Mouse (Mus musculus) kidney, embryonic 14.5 days (tissue): Measurements from ENCODE around the gene Col17a1. TPM values are rescaled to one million over a fixed set of nuclear protein-coding genes. Genes with fewer than 3 reads are reported as not detected.

Source experiments
- ATAC-seq: fragments of 200-750 bp; cut with Nextera tagmentation; 2 replicates; pipeline ENCODE4 v1.8.0; 2017; ENCODE audit warnings: moderate number of reproducible peaks, mild to moderate bottlenecking, moderate TSS enrichment, moderate library complexity; ENCODE audit not compliant: low FRiP score, low TSS enrichment
- H3K27ac ChIP-seq: fragments of 300-500 bp; sonication (generic); 2 replicates; pipeline ENCODE4 v1.5.1; 2014; ENCODE audit warnings: low read depth, mild to moderate bottlenecking, low read length, moderate library complexity, mixed read lengths
- H3K27me3 ChIP-seq: fragments of 300-500 bp; sonication (generic); 2 replicates; pipeline ENCODE4 v1.6.1; 2014; ENCODE audit warnings: mild to moderate bottlenecking, low read length; ENCODE audit not compliant: control insufficient read depth, insufficient read depth
- H3K36me3 ChIP-seq: fragments of 300-500 bp; sonication (generic); 2 replicates; pipeline ENCODE4 v1.6.1; 2014; ENCODE audit warnings: low read length, mixed read lengths; ENCODE audit not compliant: control insufficient read depth, insufficient read depth
- H3K4me1 ChIP-seq: fragments of 300-500 bp; sonication (generic); 2 replicates; pipeline ENCODE4 v1.6.1; 2014; ENCODE audit warnings: low read length, mixed read lengths; ENCODE audit not compliant: control insufficient read depth, insufficient read depth
- H3K4me2 ChIP-seq: fragments of 300-500 bp; sonication (generic); replicated peaks from 2 replicates; pipeline ENCODE4 v1.6.1; 2014; ENCODE audit warnings: low read depth, mild to moderate bottlenecking, low read length
- H3K4me3 ChIP-seq: fragments of 300-500 bp; sonication (generic); 2 replicates; pipeline ENCODE4 v1.5.1; 2014; ENCODE audit warnings: mild to moderate bottlenecking, low read length
- H3K9ac ChIP-seq: fragments of 300-500 bp; sonication (generic); 2 replicates; pipeline ENCODE4 v1.6.1; 2014; ENCODE audit warnings: low read depth, mild to moderate bottlenecking, low read length, moderate library complexity
- H3K9me3 ChIP-seq: fragments of 300-500 bp; sonication (generic); 2 replicates; pipeline ENCODE4 v1.6.1; 2016; ENCODE audit warnings: low read length; ENCODE audit not compliant: control insufficient read depth
- WGBS: fragments of 180-500 bp; shearing (Covaris S2); extraction: QIAGEN DNeasy Blood & Tissue Kit; methylation state at CpG from one replicate; pipeline ENCODE4 v1.1.7; 2014; 5-methylcytosine and 5-hydroxymethylcytosine counted together
- polyA plus RNA-seq: library from polyadenylated mRNA; unstranded; fragments of >200 nt; fragmentation: Nextera tagmentation; extraction: Ambion mirVana; gene quantifications from 2 replicates; pipeline ENCODE4 v1.2.1, GENCODE M21; 2014

The Col17a1 gene
- polyA plus RNA-seq, 1 experiment from 2014 or later = 0.50 TPM

GRCm38 (mm10) chr19:47653173-47653572 lies 38.7 kb downstream of the Col17a1 start:
- H3K4me3 ChIP-seq = no peak overlapping the region
- H3K4me1 ChIP-seq = 0 out of 2 replicates have a peak, but pooled peaks cover 4% of the 10 kb centered on the region
- H3K9ac ChIP-seq = no peak overlapping the region
- no peaks in the 10 kb centered on the region; the same call in 1 of the 2 replicates for H3K36me3 ChIP-seq
- WGBS = 82% methylated on average over 8 of the region's 8 CpGs
- H3K27ac ChIP-seq = no peak overlapping the region
- no peaks in the 10 kb centered on the region for H3K9me3 ChIP-seq
- H3K4me2 ChIP-seq = no peak overlapping the region
- no peak for ATAC-seq
- no peaks in the 10 kb centered on the region for H3K27me3 ChIP-seq

GRCm38 (mm10) chr19:47652255-47652654 lies 39.6 kb downstream of the Col17a1 start:
- WGBS = 71% methylated on average over 8 of the region's 8 CpGs
- H3K36me3 ChIP-seq = peaks cover 7% of the 10 kb centered on the region; the same call in 1 of the 2 replicates

DNA sequence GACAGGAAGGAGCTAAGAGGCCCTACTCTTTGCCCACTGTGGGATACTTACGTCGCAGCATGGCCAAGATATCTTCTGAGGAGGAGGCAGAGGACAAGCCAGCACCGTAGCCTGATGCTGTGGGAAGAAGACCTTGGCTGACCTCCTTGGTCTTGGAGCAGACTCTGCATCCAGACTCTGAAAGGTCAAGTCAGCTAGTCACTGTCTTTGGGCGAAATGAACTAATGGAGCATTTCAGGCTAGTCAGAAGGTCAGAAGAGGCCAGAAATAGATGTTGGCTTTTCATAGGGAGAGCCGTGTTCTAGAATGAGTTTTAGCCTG lies 40.8 kb downstream of the Col17a1 start:
- no peaks in the 10 kb centered on the region for H3K27me3 ChIP-seq
- no peaks in the 10 kb centered on the region for H3K9me3 ChIP-seq
- ATAC-seq = no peak
- H3K9ac ChIP-seq = no peak overlapping the region
- no peak overlapping the region for H3K4me3 ChIP-seq
- peaks cover 17% of the 10 kb centered on the region; the same call in 1 of the 2 replicates for H3K36me3 ChIP-seq
- no peak overlapping the region for H3K27ac ChIP-seq
- H3K4me1 ChIP-seq = 0 out of 2 replicates have a peak, but pooled peaks cover 4% of the 10 kb centered on the region
- 73% methylated on average over 5 of the region's 5 CpGs for WGBS
- H3K4me2 ChIP-seq = no peak overlapping the region

More at GRCm38 (mm10) chr19:47652255-47652654, 39.6 kb downstream of the Col17a1 start:
- no peaks in the 10 kb centered on the region for H3K27me3 ChIP-seq
- H3K4me2 ChIP-seq = no peak overlapping the region
- no peak for ATAC-seq
- no peaks in the 10 kb centered on the region for H3K9me3 ChIP-seq
- 0 out of 2 replicates have a peak, but pooled peaks cover 4% of the 10 kb centered on the region for H3K4me1 ChIP-seq
- H3K9ac ChIP-seq = no peak overlapping the region
- H3K4me3 ChIP-seq = no peak overlapping the region
- no peak overlapping the region for H3K27ac ChIP-seq

GRCm38 (mm10) chr19:47650366-47651159 lies 41.3 kb downstream of the Col17a1 start:
- no peak overlapping the region for H3K27ac ChIP-seq
- no peaks in the 10 kb centered on the region for H3K4me1 ChIP-seq
- WGBS = 82% methylated on average over 16 of the region's 16 CpGs
- no peak overlapping the region for H3K4me2 ChIP-seq
- H3K9ac ChIP-seq = no peak overlapping the region
- H3K27me3 ChIP-seq = no peaks in the 10 kb centered on the region
- H3K9me3 ChIP-seq = no peaks in the 10 kb centered on the region
- peaks cover 17% of the 10 kb centered on the region; the same call in 1 of the 2 replicates for H3K36me3 ChIP-seq
- no peak overlapping the region for H3K4me3 ChIP-seq
- no peak for ATAC-seq

DNA sequence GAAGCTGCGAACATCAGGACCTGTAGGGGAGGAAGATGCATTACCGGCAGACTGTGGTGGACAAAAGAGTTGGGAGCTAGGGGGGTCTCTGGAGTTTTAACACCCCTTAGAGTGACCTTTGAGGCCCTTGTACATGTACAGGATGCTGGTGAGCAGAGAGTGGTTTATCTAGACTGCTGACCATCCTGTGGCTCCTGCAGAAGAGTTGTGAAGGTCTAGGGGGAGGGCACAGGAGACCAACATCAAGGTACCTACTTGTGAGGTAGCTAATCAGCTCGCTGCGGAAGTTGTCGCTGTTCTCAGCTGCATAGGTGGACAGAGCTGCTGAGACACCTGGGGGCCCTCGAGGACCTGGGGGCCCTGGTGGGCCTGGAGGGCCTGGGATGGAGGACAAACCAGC lies 42.8 kb downstream of the Col17a1 start:
- no peaks in the 10 kb centered on the region for H3K4me1 ChIP-seq
- no peak overlapping the region for H3K9ac ChIP-seq
- no peak overlapping the region for H3K27ac ChIP-seq
- 96% methylated on average over 6 of the region's 6 CpGs for WGBS
- H3K36me3 ChIP-seq = peaks cover 24% of the 10 kb centered on the region; the same call in 1 of the 2 replicates
- no peak overlapping the region for H3K4me3 ChIP-seq
- H3K27me3 ChIP-seq = no peaks in the 10 kb centered on the region
- H3K9me3 ChIP-seq = no peaks in the 10 kb centered on the region
- no peak overlapping the region for H3K4me2 ChIP-seq
- ATAC-seq = no peak

GRCm38 (mm10) chr19:47646508-47647120 lies 45.3 kb downstream of the Col17a1 start:
- ATAC-seq = no peak

GRCm38 (mm10) chr19:47645583-47645982 lies 46.3 kb downstream of the Col17a1 start:
- WGBS = 83% methylated on average over 6 of the region's 6 CpGs
- H3K27me3 ChIP-seq = no peaks in the 10 kb centered on the region
- no peaks in the 10 kb centered on the region for H3K4me1 ChIP-seq
- no peak for ATAC-seq
- no peaks in the 10 kb centered on the region for H3K9me3 ChIP-seq
- H3K9ac ChIP-seq = no peak overlapping the region
- no peak overlapping the region for H3K27ac ChIP-seq
- peaks cover 47% of the 10 kb centered on the region for H3K36me3 ChIP-seq
- no peak overlapping the region for H3K4me2 ChIP-seq
- no peak overlapping the region for H3K4me3 ChIP-seq

More at GRCm38 (mm10) chr19:47646508-47647120, 45.3 kb downstream of the Col17a1 start:
- Histone ChIP-seq H3K27me3 (no peaks in the 10 kb centered on the region), H3K4me2 (no peak overlapping the region), H3K27ac (no peak overlapping the region), H3K9ac (no peak overlapping the region), H3K9me3 (no peaks in the 10 kb centered on the region), H3K4me1 (no peaks in the 10 kb centered on the region), H3K36me3 (peaks cover 37% of the 10 kb centered on the region), H3K4me3 (no peak overlapping the region)
- 90% methylated on average over 6 of the region's 6 CpGs for WGBS

DNA sequence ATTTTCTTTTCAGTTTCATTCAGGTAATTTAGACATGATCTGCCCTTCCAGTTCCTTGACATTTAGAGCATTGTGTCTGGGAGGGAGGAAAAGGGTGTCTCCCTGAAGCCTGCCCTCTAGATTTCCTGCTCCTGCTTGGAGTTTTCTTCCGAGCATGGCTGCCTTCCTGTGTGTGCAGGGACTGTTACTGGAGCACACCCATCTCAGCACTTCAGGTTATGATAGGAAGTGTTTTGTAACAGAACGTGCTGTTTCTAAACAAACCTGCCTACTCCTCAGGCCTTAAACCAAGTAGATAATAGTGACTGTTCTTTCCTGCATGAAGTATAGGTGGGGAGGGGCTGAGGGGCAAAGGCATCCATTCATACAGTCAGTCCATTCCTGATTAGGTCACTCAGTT lies 48.0 kb downstream of the Col17a1 start:
- H3K9ac ChIP-seq = no peak overlapping the region
- no peaks in the 10 kb centered on the region for H3K27me3 ChIP-seq
- H3K27ac ChIP-seq = no peak overlapping the region
- 78% methylated on average over 2 of the region's 2 CpGs for WGBS
- peaks cover 64% of the 10 kb centered on the region for H3K36me3 ChIP-seq
- H3K4me1 ChIP-seq = no peaks in the 10 kb centered on the region
- H3K9me3 ChIP-seq = no peaks in the 10 kb centered on the region
- no peak overlapping the region for H3K4me2 ChIP-seq
- no peak overlapping the region for H3K4me3 ChIP-seq
- no peak for ATAC-seq

- Histone ChIP-seq H3K9ac (no peak overlapping the region), H3K9me3 (no peaks in the 10 kb centered on the region), H3K4me3 (no peak overlapping the region), H3K4me2 (no peak overlapping the region), H3K36me3 (peaks cover 37% of the 10 kb centered on the region), H3K27ac (no peak overlapping the region), H3K27me3 (no peaks in the 10 kb centered on the region), H3K4me1 (no peaks in the 10 kb centered on the region)
- no peak for ATAC-seq
- WGBS = 86% methylated on average over 4 of the region's 4 CpGs
Measured at GRCm38 (mm10) chr19:47635380-47635779, 56.5 kb downstream of the Col17a1 start.
